Mouse (Mus musculus): ENCODE measurements around the gene Smim14.
A peak's percentile ranks its signal among the peaks of the same experiment; 100 is the strongest.

Gene Smim14

GRCm38 (mm10) chr5:65459454-65459853, 77.5 kb downstream of the Smim14 start:
- DNase-seq (ENCODE audit: low spot score in 2 of 2), result no peak

- no peak for DNase-seq (ENCODE audit: low spot score in 2 of 2)
These were observed 79.1 kb downstream of the Smim14 start for GRCm38 (mm10) chr5:65457846-65458245.

DNA sequence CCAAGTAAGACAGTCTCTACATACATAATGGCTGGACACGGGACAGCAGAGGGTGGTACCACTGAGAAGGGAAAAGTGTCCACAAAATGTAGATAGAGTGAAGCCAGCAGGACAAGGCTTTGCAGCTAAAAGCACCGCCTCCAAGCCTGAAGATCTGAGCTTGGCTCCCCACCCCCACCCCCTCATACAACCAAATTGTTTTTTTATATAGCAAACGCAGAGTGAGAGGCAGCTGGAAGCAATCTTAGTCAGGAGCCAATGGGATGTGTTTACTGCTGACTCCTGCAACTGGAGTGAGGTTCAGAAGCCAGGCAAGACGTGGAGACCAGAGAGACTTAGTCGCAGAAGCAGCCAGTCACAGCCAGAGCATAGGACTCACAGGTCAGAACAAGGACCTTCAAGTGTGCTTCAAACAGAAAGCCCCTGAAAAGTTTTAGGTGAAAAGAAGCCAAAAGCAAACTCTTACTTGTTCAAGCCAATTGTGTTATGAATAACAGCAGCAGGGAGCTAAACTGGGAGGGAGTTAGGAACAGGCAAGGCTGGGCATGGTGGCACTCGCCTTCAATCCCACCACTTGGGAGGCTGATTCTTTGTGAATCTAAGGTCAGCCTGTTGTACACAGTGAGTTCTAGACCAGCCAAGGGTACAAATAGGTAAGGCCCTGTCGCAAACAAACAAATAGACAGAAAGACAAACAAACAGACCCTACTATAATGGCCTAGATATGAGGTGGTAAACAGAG, 79.7 kb downstream of the Smim14 start:
- no peak for DNase-seq (ENCODE audit: low spot score in 2 of 2)

DNA sequence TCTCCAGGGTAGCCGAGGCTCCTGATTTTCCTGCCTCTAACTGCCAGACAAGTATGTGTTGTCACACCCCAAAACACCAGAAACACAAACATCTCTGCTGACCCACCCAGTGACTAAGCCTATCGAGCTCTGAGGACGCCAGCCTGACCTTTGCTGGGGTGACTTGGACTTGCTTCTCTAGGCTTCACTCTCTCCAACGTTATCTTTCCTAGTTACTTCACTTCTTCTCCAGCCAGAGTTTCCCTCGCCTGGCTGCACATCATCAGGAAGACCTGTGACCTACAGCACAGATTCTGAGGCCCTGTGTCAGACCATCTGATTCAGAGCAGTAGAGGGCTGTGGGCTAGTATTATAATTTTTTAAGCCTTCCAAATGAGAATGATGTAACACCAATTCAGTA, 82.2 kb downstream of the Smim14 start:
- no peak for DNase-seq (ENCODE audit: low spot score in 2 of 2)

- no peak for DNase-seq (ENCODE audit: low spot score in 2 of 2)
These were observed 88.0 kb downstream of the Smim14 start for GRCm38 (mm10) chr5:65448941-65449340.

GRCm38 (mm10) chr5:65447826-65448225, 89.2 kb downstream of the Smim14 start:
- no peak for DNase-seq (ENCODE audit: low spot score in 2 of 2)

GRCm38 (mm10) chr5:65446756-65447155, 90.2 kb downstream of the Smim14 start:
- DNase-seq (ENCODE audit: low spot score in 2 of 2), result no peak

DNA sequence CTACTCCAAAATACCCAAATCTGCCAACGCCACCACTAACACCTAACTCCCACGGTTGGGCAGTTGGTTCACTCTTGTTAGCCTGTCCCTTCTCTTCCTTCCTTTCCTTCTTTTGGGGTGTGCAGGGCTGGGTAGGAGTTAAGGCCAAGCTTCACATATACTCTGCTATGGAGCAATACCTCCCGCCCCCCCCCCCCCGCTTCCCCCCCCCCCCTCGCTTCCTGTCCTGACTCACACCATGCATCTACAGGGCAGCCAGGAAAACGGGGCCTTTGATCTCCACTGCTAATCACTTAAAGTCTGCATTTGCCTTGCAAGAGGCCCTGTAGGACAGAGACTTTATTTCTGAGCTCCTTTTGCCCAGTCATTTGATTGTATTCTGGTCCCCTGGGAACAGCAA, 92.0 kb downstream of the Smim14 start:
- no peak for DNase-seq (ENCODE audit: low spot score in 2 of 2)

GRCm38 (mm10) chr5:65438041-65438440, 98.9 kb downstream of the Smim14 start:
- DNase-seq (ENCODE audit: low spot score in 2 of 2), result no peak

- DNase-seq (ENCODE audit: low spot score in 2 of 2), result peak; percentile 90 to 92
These were observed 101.0 kb downstream of the Smim14 start, which contains the start of gene Ugdh for GRCm38 (mm10) chr5:65435806-65436561. Gene Ugdh, minus strand, starts transcription at chr5:65435949.

- no peak for DNase-seq (ENCODE audit: low spot score in 2 of 2)
These were observed 101.6 kb downstream of the Smim14 start for GRCm38 (mm10) chr5:65435363-65435805.

DNA sequence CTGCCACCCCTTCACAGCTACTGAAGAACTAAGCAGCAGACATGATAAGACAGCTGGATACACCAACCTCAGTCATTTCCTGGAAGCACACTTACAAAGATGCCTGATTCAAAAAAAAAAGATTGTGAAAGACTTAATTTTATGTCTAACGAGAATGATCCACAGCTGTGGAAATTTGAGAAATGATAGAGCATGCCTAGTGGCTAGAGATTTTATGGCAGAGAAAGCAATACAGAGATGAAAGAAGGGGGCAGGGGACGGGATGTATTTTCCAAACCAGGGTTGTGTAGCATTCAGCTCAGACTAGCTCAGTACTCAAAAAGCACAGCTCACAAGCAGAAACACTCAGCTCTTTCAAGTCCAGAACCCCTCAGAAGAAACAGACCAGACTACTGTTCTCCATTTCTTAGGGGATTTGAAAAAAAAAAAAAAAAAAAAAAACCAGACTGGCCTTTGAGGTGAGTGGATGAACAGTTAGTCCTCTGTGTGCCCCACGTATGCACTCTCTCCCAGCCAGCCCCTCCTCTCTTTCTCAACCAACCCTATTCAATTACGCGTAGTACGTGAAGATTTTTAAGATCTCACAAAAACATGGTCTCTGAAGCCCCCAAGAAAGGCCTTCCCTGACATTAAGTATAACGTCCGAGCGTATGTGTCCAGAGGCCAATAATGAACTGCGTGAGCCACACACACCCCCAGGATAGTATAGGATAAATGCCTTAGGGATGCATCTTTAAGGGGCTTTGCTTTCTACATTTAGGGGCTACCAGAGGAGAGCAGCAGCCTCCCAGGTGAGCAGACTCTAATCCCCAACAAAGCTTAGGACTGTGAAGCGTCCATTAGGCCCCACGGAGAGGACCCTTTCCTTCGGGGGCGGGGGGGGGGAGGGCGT, 102.3 kb downstream of the Smim14 start:
- DNase-seq (ENCODE audit: low spot score in 2 of 2), result no peak

DNA sequence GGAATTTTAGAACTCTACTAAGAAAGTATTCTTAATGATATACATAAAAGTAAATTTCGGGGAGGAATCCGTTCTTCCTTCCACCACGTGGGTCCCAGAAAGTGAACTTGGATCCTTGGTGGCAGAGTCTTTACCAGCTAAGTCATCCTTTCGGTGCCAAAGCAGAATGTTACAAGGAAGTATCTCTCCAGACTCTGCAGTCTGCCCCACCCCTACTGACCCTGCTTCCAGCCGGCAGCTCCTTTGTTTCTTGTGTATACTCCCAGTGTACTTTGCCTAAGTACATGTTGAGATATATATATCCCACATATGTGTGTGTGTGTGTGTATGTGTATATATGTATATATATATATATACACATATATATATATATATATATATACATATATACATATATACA, 107.5 kb downstream of the Smim14 start:
- no peak for DNase-seq (ENCODE audit: low spot score in 2 of 2)

GRCm38 (mm10) chr5:65428321-65428720, 108.7 kb downstream of the Smim14 start:
- DNase-seq (ENCODE audit: low spot score in 2 of 2), result no peak

- DNase-seq (ENCODE audit: low spot score in 2 of 2), result no peak
These were observed 111.7 kb downstream of the Smim14 start for GRCm38 (mm10) chr5:65425251-65425650.

- DNase-seq (ENCODE audit: low spot score in 2 of 2), result no peak
These were observed 112.8 kb downstream of the Smim14 start for GRCm38 (mm10) chr5:65424215-65424614.

DNA sequence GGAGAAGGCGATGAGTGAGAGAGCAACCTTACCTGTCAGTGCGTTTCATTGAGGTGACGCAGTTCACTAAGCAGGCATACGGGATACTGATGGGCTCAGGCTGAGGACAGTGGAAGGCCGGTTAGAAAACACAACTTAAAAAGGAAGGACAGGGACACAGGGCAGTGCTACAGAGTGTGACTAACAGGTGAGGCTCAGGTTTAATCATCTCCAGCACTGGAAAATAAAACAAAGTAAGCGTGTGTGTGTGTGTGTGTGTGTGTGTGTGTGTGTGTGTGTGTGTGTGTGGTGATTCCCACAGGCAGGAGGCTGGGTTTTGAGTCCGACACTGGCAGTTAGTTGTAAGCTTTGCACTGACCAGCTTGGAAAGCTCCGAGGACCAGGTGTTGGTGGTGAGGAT, 114.2 kb downstream of the Smim14 start:
- DNase-seq (ENCODE audit: low spot score in 2 of 2), result no peak

- no peak for DNase-seq (ENCODE audit: low spot score in 2 of 2)
These were observed 116.2 kb downstream of the Smim14 start for GRCm38 (mm10) chr5:65420822-65421221.

- DNase-seq (ENCODE audit: low spot score in 2 of 2), result no peak
These were observed 117.8 kb downstream of the Smim14 start for GRCm38 (mm10) chr5:65419136-65419535.

DNA sequence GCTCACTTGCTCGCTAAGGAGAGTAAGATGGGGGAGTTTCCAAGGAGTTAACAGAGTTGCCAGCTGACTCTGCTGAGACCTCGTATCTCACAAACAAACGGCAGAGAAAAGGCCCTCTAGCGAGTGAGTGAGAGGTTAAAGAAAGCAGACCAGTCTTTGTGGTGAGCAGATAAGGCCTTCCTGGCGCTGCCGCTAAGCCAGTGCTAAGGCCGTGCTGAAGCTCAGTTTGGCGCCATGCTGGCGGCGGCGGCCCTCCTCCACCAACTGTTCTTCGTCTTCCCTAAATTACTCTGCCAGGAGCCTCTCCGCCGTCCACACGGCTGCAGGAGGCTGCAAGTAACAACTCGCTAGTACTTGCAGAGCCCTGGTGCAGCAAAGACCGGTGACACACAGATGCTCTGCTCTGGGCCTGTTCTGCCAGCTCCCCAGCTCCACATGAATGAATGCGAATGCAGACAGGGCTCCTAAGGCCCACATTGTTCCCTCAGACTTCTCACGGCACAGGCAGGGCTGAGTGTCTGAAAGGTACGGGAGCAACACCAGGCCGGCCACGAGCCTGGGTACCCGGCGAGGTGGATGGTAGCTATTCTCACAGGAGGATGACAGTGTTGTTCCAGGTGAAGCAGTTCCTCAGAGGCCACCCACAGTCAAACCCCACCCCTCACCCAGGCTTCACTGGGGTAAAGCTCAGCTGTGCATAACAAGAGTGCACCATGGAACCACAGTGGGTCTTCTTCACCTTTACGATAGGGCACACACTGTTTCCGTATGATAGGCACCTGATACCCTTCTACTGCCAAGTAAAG, 121.1 kb downstream of the Smim14 start:
- DNase-seq (ENCODE audit: low spot score in 2 of 2), result no peak

GRCm38 (mm10) chr5:65407989-65408388, 129.0 kb downstream of the Smim14 start:
- DNase-seq (ENCODE audit: low spot score in 2 of 2), result no peak
